Mouse (Mus musculus): ENCODE results near the gene Prkcb. TPM values are rescaled to one million over a fixed set of nuclear protein-coding genes. Genes with fewer than 3 reads are reported as not detected.

Gene Prkcb
- polyA plus RNA-seq, 1 experiment from 2014 or later, result 3.2 TPM

DNA sequence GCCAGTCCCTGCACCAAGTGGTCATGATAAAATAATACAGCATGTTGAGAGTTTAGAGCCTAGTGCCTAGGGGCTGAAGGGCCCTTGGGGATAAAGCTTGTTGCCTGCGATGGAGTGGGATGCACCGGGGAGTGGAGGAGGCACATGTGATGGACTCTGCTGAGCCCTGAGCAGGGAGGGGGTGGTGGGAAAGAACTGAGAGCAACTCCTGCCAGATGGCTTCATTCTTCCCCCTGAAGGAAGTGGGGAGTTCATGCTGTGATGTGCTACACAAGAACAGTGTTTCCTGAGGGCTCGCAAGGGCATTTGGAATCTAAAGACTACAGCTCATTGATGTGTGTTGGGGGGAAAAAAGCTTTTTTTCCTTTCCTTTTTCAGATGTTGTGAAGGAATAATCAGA, 49.5 kb downstream of the Prkcb start:
- H3K4me1 ChIP-seq, result no peaks in the 10 kb centered on the region
- no peaks in the 10 kb centered on the region for H3K27me3 ChIP-seq (replicated peaks; ENCODE audit: low read depth, poor library complexity, severe bottlenecking)
- no peak for DNase-seq (ENCODE audit: low spot score)
- WGBS, result 70% methylated on average over 3 of the region's 3 CpGs
- H3K27ac ChIP-seq (replicated peaks), result no peak overlapping the region
- no peaks in the 10 kb centered on the region for H3K36me3 ChIP-seq (replicated peaks)
- H3K9me3 ChIP-seq, result no peaks in the 10 kb centered on the region
- H3K4me3 ChIP-seq, result no peak overlapping the region

DNA sequence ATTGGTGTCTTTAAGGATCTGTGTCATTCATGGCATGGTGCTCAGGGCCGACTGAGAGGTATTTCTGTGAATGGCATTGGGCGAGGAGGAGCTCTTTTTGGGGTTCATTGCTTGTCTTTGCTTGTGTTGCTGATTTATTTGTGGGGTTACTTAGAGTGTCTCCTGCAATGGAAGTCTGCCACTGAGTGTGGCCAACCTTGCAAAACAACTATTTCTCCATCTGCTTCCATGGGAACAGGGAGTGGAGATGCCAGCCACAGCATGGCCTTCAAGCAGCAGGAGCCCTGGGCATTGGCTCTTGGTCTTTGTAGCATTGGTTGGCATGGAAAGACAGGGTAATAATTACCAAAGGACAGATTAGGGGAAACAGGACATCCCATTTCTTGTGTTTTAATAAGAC, 50.9 kb downstream of the Prkcb start:
- no peaks in the 10 kb centered on the region for H3K4me1 ChIP-seq
- no peaks in the 10 kb centered on the region for H3K36me3 ChIP-seq (replicated peaks)
- H3K27ac ChIP-seq (replicated peaks), result no peak overlapping the region
- no peak overlapping the region for H3K4me3 ChIP-seq
- no peaks in the 10 kb centered on the region for H3K9me3 ChIP-seq
- no peak for DNase-seq (ENCODE audit: low spot score)
- 78% methylated on average over 2 of the region's 2 CpGs for WGBS
- no peaks in the 10 kb centered on the region for H3K27me3 ChIP-seq (replicated peaks; ENCODE audit: low read depth, poor library complexity, severe bottlenecking)

- Histone ChIP-seq H3K27ac (replicated peaks) (no peak overlapping the region), H3K27me3 (replicated peaks; ENCODE audit: low read depth, poor library complexity, severe bottlenecking) (no peaks in the 10 kb centered on the region), H3K4me1 (0 out of 2 replicates have a peak, but pooled peaks cover 4% of the 10 kb centered on the region), H3K9me3 (no peaks in the 10 kb centered on the region), H3K4me3 (no peak overlapping the region), H3K36me3 (replicated peaks) (no peaks in the 10 kb centered on the region)
- no peak for DNase-seq (ENCODE audit: low spot score)
- WGBS, result 70% methylated on average over 3 of the region's 3 CpGs
Measured at GRCm38 (mm10) chr7:122341813-122342212, 53.3 kb downstream of the Prkcb start.

DNA sequence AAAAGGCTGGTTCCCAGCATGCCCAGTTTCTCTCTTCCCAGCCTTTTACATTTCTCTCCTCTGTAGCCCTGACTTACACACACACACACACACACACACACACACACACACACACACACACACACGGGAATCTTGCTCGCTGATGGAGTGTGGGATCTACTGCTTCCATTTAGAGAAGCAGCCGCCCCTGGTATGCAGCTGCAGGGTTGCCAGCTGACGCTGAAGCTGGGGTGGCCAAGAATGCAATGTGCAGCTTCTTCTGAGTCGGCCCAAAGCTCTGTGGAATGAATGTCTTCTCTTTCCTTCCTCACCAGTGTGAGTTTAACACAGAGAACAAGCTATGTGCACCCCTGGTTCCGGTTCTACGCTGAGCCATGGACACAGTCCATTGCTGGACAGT, 56.1 kb downstream of the Prkcb start:
- H3K27ac ChIP-seq (replicated peaks), result no peak overlapping the region
- H3K36me3 ChIP-seq (replicated peaks), result no peaks in the 10 kb centered on the region
- H3K4me3 ChIP-seq, result no peak overlapping the region
- H3K27me3 ChIP-seq (replicated peaks; ENCODE audit: low read depth, poor library complexity, severe bottlenecking), result no peaks in the 10 kb centered on the region
- no peaks in the 10 kb centered on the region for H3K9me3 ChIP-seq
- no peak for DNase-seq (ENCODE audit: low spot score)
- 0 out of 2 replicates have a peak, but pooled peaks cover 4% of the 10 kb centered on the region for H3K4me1 ChIP-seq
- WGBS, result 75% methylated on average over 7 of the region's 7 CpGs

DNA sequence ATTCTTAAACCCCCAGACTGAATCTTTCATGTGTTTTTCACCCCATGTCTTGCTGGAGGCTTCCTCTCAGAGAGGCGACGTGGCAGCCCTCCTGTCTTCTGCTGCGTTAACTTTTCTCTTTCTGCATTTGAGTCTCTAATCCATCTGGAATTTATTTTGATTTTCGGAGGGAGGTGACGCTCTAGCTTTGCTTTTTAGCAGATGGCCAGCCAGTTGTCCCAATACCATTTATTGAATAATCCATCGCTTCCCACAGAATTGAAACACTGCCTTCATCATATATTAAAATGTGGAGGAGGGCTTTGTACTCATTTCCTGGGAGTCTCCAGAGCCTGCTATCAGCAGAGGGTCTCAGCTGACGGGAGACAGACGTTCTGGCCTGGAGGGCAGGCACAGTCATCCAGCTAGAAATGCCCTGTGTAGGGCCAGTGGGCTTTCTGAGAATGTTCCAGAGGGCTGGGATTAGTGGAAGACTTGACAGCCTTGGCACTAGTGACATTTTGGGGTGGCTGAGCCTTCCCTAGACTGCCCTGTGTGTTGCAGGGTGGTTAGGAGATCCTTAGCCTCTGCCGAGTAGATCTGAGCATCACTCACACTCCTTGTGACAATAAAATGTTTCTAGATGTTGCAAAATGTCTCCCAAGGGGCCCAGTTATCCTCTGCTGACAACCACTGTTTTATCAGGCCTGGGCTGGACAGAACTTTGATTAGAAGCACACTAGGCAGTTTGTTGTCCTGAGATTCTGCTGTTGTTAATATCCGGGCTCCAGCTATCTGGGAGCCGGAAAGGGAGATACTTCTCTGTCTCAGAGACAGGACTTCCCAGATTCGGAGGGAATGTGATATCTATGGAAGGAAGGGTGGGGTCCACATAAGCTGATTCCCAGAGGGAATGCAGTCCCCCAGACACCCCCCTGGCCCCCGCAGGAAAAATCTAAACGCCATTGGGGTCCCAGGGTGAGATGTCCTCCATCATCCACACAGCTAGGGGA, 58.0 kb downstream of the Prkcb start:
- Histone ChIP-seq H3K4me1 (0 out of 2 replicates have a peak, but pooled peaks cover 4% of the 10 kb centered on the region), H3K27ac (replicated peaks) (no peak overlapping the region), H3K9me3 (no peaks in the 10 kb centered on the region), H3K4me3 (no peak overlapping the region), H3K36me3 (replicated peaks) (no peaks in the 10 kb centered on the region), H3K27me3 (replicated peaks; ENCODE audit: low read depth, poor library complexity, severe bottlenecking) (no peaks in the 10 kb centered on the region)
- 73% methylated on average over 14 of the region's 14 CpGs for WGBS
- no peak for DNase-seq (ENCODE audit: low spot score)

DNA sequence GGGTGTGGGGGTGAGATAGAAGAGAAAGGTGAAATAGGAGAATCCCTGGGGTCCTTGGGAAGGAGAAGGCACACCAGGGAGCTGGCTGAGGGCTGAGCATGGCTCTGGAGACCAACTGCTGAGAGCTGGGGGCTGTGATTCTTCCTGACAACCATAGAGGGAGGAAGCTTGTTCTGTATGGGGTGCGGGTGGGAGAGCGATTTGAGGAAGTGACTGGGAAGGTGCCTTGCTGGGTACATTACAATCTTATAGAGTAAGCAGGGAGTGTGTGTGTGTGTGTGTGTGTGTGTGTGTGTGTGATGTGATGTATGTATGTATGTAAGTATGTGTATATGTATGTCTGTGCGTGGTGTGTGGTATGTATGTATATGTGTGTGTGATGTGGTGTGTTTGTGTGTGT, 58.9 kb downstream of the Prkcb start:
- no peaks in the 10 kb centered on the region for H3K27me3 ChIP-seq (replicated peaks; ENCODE audit: low read depth, poor library complexity, severe bottlenecking)
- 0 out of 2 replicates have a peak, but pooled peaks cover 4% of the 10 kb centered on the region for H3K4me1 ChIP-seq
- WGBS, result 81% methylated on average over 3 of the region's 3 CpGs
- no peak overlapping the region for H3K27ac ChIP-seq (replicated peaks)
- H3K36me3 ChIP-seq (replicated peaks), result no peaks in the 10 kb centered on the region
- no peak overlapping the region for H3K4me3 ChIP-seq
- H3K9me3 ChIP-seq, result no peaks in the 10 kb centered on the region
- no peak for DNase-seq (ENCODE audit: low spot score)

GRCm38 (mm10) chr7:122349961-122350360, 61.4 kb downstream of the Prkcb start:
- Histone ChIP-seq H3K9me3 (no peaks in the 10 kb centered on the region), H3K36me3 (replicated peaks) (no peaks in the 10 kb centered on the region), H3K27ac (replicated peaks) (no peak overlapping the region), H3K4me3 (no peak overlapping the region), H3K27me3 (replicated peaks; ENCODE audit: low read depth, poor library complexity, severe bottlenecking) (no peaks in the 10 kb centered on the region), H3K4me1 (0 out of 2 replicates have a peak, but pooled peaks cover 4% of the 10 kb centered on the region)
- no peak for DNase-seq (ENCODE audit: low spot score)
- 88% methylated on average over 5 of the region's 5 CpGs for WGBS

- Histone ChIP-seq H3K9me3 (no peaks in the 10 kb centered on the region), H3K27me3 (replicated peaks; ENCODE audit: low read depth, poor library complexity, severe bottlenecking) (no peaks in the 10 kb centered on the region), H3K4me3 (no peak overlapping the region), H3K36me3 (replicated peaks) (no peaks in the 10 kb centered on the region), H3K27ac (replicated peaks) (no peak overlapping the region), H3K4me1 (0 out of 2 replicates have a peak, but pooled peaks cover 4% of the 10 kb centered on the region)
- WGBS, result 78% methylated on average over 2 of the region's 2 CpGs
- DNase-seq (ENCODE audit: low spot score), result no peak
Measured at GRCm38 (mm10) chr7:122350741-122351140, 62.2 kb downstream of the Prkcb start.

- 76% methylated on average over 4 of the region's 4 CpGs for WGBS
- H3K4me1 ChIP-seq, result no peaks in the 10 kb centered on the region
- no peaks in the 10 kb centered on the region for H3K36me3 ChIP-seq (replicated peaks)
- no peak for DNase-seq (ENCODE audit: low spot score)
- H3K27me3 ChIP-seq (replicated peaks; ENCODE audit: low read depth, poor library complexity, severe bottlenecking), result no peaks in the 10 kb centered on the region
- H3K9me3 ChIP-seq, result no peaks in the 10 kb centered on the region
- H3K4me3 ChIP-seq, result no peak overlapping the region
- H3K27ac ChIP-seq (replicated peaks), result no peak overlapping the region
Measured at GRCm38 (mm10) chr7:122351816-122352215, 63.3 kb downstream of the Prkcb start.

- H3K4me1 ChIP-seq, result no peaks in the 10 kb centered on the region
- H3K27ac ChIP-seq (replicated peaks), result no peak overlapping the region; the same call in 1 of the 2 replicates
- no peaks in the 10 kb centered on the region for H3K9me3 ChIP-seq
- no peaks in the 10 kb centered on the region for H3K36me3 ChIP-seq (replicated peaks)
- DNase-seq (ENCODE audit: low spot score), result peak; percentile 16
- no peaks in the 10 kb centered on the region for H3K27me3 ChIP-seq (replicated peaks; ENCODE audit: low read depth, poor library complexity, severe bottlenecking)
- H3K4me3 ChIP-seq, result no peak overlapping the region
- 80% methylated on average over 12 of the region's 12 CpGs for WGBS
Measured at GRCm38 (mm10) chr7:122352566-122353277, 64.2 kb downstream of the Prkcb start.

- no peak for DNase-seq (ENCODE audit: low spot score)
- no peaks in the 10 kb centered on the region for H3K9me3 ChIP-seq
- WGBS, result 73% methylated on average over 4 of the region's 4 CpGs
- H3K4me1 ChIP-seq, result no peaks in the 10 kb centered on the region
- H3K4me3 ChIP-seq, result no peak overlapping the region
- H3K27me3 ChIP-seq (replicated peaks; ENCODE audit: low read depth, poor library complexity, severe bottlenecking), result no peaks in the 10 kb centered on the region
- no peak overlapping the region for H3K27ac ChIP-seq (replicated peaks)
- H3K36me3 ChIP-seq (replicated peaks), result no peaks in the 10 kb centered on the region
Measured at GRCm38 (mm10) chr7:122353329-122353728, 64.8 kb downstream of the Prkcb start.

GRCm38 (mm10) chr7:122356941-122357340, 68.4 kb downstream of the Prkcb start:
- H3K27ac ChIP-seq (replicated peaks), result no peak overlapping the region
- no peak for DNase-seq (ENCODE audit: low spot score)
- H3K9me3 ChIP-seq, result no peaks in the 10 kb centered on the region; the same call in 1 of the 2 replicates
- H3K27me3 ChIP-seq (replicated peaks; ENCODE audit: low read depth, poor library complexity, severe bottlenecking), result no peaks in the 10 kb centered on the region
- H3K36me3 ChIP-seq (replicated peaks), result no peaks in the 10 kb centered on the region
- 54% methylated on average over 2 of the region's 2 CpGs for WGBS
- no peak overlapping the region for H3K4me3 ChIP-seq
- no peaks in the 10 kb centered on the region for H3K4me1 ChIP-seq
